Mouse (Mus musculus): ENCODE results near the gene Kcnq5.
"Not testable (repeated sequence)": the region's sequence is repeated elsewhere in the genome, so short reads cannot be mapped to it uniquely, and the experiment has no call there.

The Kcnq5 gene

GRCm38 (mm10) chr1:21486266-21486665, 475.5 kb downstream of the Kcnq5 start:
- DNase-seq (ENCODE audit: low spot score in 2 of 2), result no peak

GRCm38 (mm10) chr1:21469311-21469710, 492.4 kb downstream of the Kcnq5 start:
- no peak for DNase-seq (ENCODE audit: low spot score in 2 of 2)

GRCm38 (mm10) chr1:21466431-21466830, 495.3 kb downstream of the Kcnq5 start:
- no peak for DNase-seq (ENCODE audit: low spot score in 2 of 2)

- DNase-seq (ENCODE audit: low spot score in 2 of 2), result peak; percentile 22 to 57
Measured at GRCm38 (mm10) chr1:21460941-21461689, 500.6 kb downstream of the Kcnq5 start.

GRCm38 (mm10) chr1:21458581-21458980, 503.2 kb downstream of the Kcnq5 start:
- DNase-seq (ENCODE audit: low spot score in 2 of 2), result no peak

GRCm38 (mm10) chr1:21455971-21456370, 505.8 kb downstream of the Kcnq5 start:
- DNase-seq (ENCODE audit: low spot score in 2 of 2), result no peak

GRCm38 (mm10) chr1:21448227-21448626, 513.5 kb downstream of the Kcnq5 start:
- no peak for DNase-seq (ENCODE audit: low spot score in 2 of 2)

GRCm38 (mm10) chr1:21436753-21437152, 525.0 kb downstream of the Kcnq5 start:
- DNase-seq (ENCODE audit: low spot score in 2 of 2), result no peak

GRCm38 (mm10) chr1:21434853-21435252, 526.9 kb downstream of the Kcnq5 start:
- DNase-seq (ENCODE audit: low spot score in 2 of 2), result no peak

- no peak for DNase-seq (ENCODE audit: low spot score in 2 of 2)
Measured at GRCm38 (mm10) chr1:21431666-21432065, 530.1 kb downstream of the Kcnq5 start.

- DNase-seq (ENCODE audit: low spot score in 2 of 2), result no peak
Measured at GRCm38 (mm10) chr1:21428079-21428478, 533.7 kb downstream of the Kcnq5 start.

- peak; percentile 3 to 16 for DNase-seq (ENCODE audit: low spot score in 2 of 2)
Measured at GRCm38 (mm10) chr1:21425654-21426053, 536.1 kb downstream of the Kcnq5 start.

- no peak for DNase-seq (ENCODE audit: low spot score in 2 of 2)
Measured at GRCm38 (mm10) chr1:21419370-21419769, 542.4 kb downstream of the Kcnq5 start.

GRCm38 (mm10) chr1:21412197-21412555, 549.6 kb downstream of the Kcnq5 start:
- DNase-seq (ENCODE audit: low spot score in 2 of 2), result no peak

GRCm38 (mm10) chr1:21411331-21412196, 550.2 kb downstream of the Kcnq5 start:
- peak; percentile 9 to 18 for DNase-seq (ENCODE audit: low spot score in 2 of 2)

- no peak for DNase-seq (ENCODE audit: low spot score in 2 of 2)
Measured at GRCm38 (mm10) chr1:21407266-21407665, 554.5 kb downstream of the Kcnq5 start.

- DNase-seq (ENCODE audit: low spot score in 2 of 2), result no peak
Measured at GRCm38 (mm10) chr1:21402804-21403203, 558.9 kb downstream of the Kcnq5 start.

- no peak for DNase-seq (ENCODE audit: low spot score in 2 of 2)
Measured at GRCm38 (mm10) chr1:21391138-21391671, 570.5 kb downstream of the Kcnq5 start.

- DNase-seq (ENCODE audit: low spot score in 2 of 2), result no peak
Measured at GRCm38 (mm10) chr1:21383256-21383655, 578.5 kb downstream of the Kcnq5 start, which contains the start of gene Khdc1b. Khdc1b (plus strand) TSS chr1:21383556.

- DNase-seq (ENCODE audit: low spot score in 2 of 2), result not testable (repeated sequence)
Measured at GRCm38 (mm10) chr1:21368031-21368430, 593.7 kb downstream of the Kcnq5 start, which contains the start of gene Khdc1c. Khdc1c (plus strand) TSS chr1:21368331.

- DNase-seq (ENCODE audit: low spot score in 2 of 2), result no peak
Measured at GRCm38 (mm10) chr1:21349341-21349740, 612.4 kb downstream of the Kcnq5 start, which contains the start of gene Khdc1a. Khdc1a (plus strand) TSS chr1:21349641.
